Mouse (Mus musculus) right cerebral cortex, adult 2 months (tissue): ENCODE measurements around the gene Arid5b.

ENCODE experiments used
- DNase-seq, 2 experiments: peaks; one replicate each; pipeline ENCODE4 v3.0.0; 2021 to 2022; ENCODE audit warnings: low spot score in 2 of 2

Arid5b gene

DNA sequence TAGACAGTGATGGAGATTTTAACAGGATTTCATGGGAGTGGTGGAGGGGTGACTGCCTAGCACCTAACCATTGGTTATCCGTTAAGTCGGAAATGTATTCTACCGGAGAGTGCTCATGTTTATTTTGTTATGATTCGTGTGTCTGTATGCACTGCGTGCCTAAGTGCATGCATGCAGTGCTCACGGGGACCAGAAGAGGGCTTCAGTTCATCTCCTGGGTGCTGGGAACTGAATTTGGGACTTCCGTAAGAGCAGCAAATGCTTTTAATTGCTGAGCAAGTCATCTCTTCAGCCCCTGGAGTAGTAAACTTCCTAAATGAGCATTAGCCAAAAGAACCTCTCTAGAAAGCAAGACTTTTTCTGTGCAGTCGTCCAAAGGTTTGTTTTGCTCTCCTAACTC, 226.2 kb downstream of the Arid5b start:
- no peak for DNase-seq

DNA sequence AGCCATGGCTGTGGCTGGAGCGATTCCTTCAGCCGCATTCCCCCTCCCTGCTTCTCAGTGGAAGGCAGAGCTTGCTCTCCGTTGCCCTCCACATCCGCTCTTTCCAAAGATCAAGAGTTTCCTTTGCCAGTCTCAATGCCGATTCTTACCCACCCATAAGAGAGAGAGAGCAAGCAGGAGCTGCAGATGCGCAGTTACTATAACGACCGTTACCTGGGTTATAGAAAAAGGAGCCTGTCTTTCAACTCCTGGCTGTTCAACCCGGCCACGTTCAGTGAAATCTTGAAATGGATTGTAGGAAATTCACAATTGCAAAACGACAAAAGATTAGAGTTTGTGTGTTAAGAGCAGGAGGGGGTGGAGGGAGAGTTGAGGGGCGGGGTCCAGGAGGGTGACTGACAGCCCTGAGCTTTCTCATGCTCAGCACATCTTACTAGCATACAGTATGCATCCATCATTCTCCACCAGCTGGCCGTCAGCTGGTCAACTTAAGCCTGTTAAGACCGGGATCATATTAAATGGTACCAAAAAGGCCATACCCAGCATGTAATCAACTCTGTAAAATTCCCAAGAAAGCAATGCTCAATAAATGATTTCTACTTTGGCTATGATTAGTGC, 227.1 kb downstream of the Arid5b start:
- no peak for DNase-seq

DNA sequence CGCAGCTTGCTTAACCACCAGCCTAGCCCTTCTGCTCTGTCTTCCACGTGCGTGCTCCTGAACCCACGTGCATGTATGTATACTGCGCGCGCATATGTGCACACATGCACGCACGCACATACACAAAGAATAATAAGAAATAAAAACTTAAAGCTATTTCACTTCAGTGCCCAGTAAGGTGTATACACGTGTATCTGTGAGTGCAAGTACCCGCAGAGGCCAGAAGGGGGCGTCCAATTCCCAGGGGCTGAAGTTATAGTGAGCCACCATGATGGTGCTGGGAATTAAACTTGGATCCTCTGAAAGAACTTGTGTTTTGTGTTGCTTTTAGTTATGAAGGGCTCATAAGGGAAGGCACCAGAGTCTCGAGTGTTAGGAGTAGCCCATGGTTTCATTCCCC, 227.7 kb downstream of the Arid5b start:
- no peak for DNase-seq

DNA sequence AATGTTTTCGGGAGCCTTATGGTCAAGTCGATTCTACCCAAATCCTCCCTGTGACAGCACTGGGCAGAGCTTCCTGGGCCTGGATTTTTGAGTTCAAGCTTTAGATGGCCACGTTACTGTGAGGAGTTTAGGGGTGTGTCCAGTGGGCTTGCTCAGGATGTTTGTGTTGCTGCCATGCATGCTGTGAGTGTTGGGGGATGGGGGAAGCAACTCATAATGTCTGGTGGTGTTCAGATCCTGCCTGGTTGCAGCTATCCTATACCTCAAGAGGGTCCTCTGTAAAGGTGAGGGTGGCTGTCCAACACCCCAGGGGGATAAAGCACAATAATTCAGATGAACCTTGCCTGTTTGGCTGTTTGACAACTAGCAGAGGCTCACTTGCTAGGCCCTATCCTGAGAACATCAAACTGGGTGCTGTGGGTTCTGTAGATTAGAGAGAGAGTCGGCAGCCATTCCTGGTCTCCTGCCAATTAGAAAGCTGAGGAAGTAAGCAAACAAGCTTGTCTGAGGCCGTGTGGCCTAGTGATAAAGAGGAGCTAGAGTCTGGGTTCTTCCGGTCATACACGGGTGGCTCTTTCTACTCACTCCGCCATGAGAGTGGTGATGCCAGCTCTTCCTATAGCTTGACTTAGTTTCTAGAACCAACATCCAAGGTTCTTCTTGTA, 229.8 kb downstream of the Arid5b start:
- no peak for DNase-seq

DNA sequence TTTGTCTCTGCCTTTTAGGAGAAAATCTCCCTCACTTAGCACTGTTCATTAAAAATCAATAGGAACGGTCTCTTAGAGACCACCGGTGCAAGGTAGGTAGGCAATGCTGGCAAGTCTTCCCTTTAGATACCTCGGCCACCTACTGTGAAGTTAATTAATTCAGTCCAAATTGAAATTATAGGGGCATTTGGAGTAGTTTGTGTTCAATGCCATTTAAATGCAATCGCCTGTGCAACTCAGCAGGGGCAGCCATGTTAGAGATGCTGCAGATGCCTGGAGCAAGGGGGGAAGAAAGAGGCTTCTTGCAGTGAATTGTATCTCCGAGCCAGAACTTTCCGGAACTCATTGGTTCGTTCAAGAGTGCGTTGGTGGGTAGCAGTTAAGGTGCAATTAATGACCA, 233.7 kb downstream of the Arid5b start:
- DNase-seq, result no peak

DNA sequence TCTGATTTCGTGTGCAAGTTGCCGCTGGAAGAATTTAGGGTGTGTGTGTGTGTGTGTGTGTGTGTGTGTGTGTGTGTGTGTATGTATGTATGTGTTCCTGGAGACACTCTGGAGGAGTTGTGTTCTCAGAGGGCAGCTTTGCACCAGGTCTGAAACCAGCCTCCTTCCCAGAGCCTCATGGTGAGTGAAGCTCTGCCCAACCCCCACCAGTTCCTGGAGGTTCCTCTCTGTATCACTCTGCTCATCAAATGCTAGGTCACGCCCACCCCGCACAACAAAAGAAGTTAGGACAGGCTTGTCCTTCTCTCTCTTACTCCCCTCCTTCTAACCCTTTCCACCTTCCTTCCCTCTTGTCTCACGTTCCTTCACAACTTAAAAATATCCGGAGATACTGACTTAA, 234.6 kb downstream of the Arid5b start:
- DNase-seq, result no peak
